Mouse (Mus musculus): ENCODE results near the gene Pcyt1a.
"Not testable (repeated sequence)": the region's sequence is repeated elsewhere in the genome, so short reads cannot be mapped to it uniquely, and the experiment has no call there.

Pcyt1a gene

GRCm38 (mm10) chr16:32434066-32434465 lies 3.3 kb downstream of the Pcyt1a start:
- no peak for DNase-seq (ENCODE audit: inconsistent ontology term)

DNA sequence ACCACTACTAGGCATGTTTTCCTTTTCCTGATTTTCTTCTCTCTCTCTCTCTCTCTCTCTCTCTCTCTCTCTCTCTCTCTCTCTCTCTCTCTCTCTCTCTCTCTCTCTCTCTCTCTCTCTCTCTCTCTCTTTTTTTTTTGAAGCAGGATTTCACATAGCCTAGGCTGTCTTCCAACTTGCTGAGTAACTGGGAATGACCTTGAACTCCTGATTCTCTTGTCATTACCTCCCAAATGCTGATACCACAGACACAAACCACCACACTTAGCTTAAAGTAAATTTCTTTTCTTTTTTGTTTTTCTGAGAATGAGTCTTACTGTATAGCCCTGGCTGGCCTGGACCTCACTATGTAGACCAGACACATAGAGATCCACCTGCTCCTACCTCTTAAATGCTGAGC lies 4.0 kb downstream of the Pcyt1a start:
- DNase-seq (ENCODE audit: inconsistent ontology term) = no peak

DNA sequence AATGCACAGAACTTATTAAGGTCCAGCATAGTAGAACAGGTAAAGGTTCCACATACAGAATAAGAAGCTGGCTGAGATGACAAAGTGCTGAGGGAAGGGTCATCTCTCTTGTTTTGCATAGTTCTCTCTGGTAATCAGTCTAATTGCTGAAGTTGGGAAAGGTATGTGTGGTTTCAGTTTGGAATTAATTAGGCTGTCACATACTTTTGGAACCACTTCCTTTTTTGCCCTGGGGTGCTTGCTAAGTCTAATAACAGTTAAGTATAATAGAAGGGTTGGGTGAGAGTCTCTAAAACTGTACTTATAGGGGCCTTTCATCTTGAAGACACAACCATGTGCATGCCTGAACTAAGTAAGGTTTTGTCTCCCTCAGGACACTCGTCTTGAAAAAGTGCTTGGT lies 5.9 kb downstream of the Pcyt1a start:
- peak; percentile 12 for DNase-seq (ENCODE audit: inconsistent ontology term)

DNA sequence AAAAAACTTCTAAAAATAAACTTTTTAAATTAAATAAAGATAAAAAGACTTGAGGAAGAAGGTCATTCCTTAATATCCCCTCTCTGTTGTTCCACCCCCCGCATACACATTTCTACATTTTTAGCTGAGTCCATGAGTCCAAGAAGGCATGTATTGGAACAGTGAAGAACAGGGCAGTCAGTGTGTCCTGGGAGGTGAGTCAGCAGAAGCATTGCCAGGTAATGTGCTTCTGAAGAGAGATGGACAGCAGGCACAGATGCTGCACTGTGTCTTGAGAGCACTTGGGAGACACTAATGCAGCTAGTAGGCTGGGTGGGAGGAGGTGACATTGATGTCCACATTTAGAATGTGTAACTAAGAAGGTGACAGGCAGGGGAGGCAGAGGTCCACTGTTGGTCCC lies 6.5 kb downstream of the Pcyt1a start:
- no peak for DNase-seq (ENCODE audit: inconsistent ontology term)

- DNase-seq (ENCODE audit: inconsistent ontology term) = no peak
Measured at GRCm38 (mm10) chr16:32441432-32441831, 10.7 kb downstream of the Pcyt1a start.

DNA sequence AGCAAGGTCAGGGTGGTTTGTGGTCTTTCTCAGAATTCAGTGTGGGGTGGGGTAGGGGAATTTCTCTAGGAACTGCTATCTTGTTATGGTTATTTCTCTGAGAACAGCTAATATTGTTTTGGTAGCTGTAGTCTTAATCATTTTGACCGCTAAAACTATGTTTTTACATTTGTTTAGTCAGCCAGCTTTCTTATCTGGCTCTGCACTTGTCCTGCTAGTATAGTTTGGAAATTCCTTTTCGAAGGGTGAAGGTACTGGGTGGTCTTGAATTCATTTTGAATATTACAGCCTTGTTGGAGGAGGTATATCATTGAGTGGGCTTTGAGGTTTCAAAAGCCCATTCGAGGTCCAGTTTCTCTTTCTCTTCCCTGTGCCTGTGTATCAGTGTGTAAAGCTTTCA lies 13.9 kb downstream of the Pcyt1a start:
- not testable (repeated sequence) for DNase-seq (ENCODE audit: inconsistent ontology term)

DNA sequence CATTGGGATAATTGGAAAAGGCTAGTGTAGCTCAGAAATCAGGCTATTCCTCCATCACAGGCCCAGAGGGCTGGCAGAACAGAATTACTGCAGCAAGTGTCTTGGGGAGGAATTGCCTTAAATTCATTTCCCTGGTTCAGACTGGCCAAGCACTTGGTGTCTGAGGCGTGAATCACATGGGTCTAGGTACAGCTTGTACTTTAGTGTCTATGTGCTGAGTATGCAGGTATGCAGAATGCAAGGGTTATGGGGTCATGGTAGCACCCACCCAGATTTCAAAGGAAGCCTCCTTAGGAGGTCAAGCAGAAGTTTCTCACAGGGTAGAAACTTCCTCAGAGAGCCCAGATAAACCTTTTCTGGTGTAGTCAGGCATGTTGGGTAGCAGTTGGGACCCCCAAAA lies 14.8 kb downstream of the Pcyt1a start:
- no peak for DNase-seq (ENCODE audit: inconsistent ontology term)

GRCm38 (mm10) chr16:32446563-32447138 lies 15.9 kb downstream of the Pcyt1a start:
- DNase-seq (ENCODE audit: inconsistent ontology term) = no peak

DNA sequence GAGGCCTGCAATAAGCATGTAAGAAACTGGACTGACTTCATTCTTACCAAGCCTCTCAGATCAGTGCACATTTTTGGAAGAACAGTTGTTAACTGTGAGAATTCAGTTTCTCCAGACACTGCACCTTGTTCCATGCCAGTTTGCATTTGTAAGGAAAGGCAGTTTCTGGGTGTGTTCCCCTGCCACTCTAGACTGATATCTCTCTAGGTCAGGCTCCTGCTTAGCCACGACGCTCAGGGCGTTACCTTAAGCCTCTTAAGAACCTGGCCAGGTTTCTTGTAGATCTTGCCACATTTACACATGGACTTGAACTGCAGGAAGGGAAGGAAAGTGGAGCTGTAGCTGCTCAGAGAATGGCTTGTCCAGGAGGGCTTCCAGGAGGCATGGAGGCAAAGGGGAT lies 18.9 kb downstream of the Pcyt1a start:
- no peak for DNase-seq (ENCODE audit: inconsistent ontology term)

DNA sequence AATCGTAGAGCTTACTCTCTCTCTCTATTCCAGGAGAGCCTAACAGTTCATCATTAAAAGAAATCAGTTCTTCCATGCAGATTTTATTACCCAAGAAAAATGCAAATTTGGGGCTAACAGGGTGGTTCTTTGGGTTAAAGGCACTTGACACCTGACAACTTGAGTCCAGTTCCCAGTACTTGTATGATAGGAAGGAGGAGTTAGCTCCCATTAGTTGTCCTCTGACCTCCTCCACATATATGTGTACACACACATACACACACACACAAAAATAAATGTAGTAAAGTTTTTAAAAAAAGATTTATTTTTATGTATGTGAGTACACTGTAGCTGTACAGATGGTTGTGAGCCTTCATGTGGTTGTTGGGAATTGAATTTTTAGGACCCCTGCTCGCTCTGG lies 19.4 kb downstream of the Pcyt1a start:
- no peak for DNase-seq (ENCODE audit: inconsistent ontology term)

GRCm38 (mm10) chr16:32453102-32453501 lies 22.4 kb downstream of the Pcyt1a start:
- DNase-seq (ENCODE audit: inconsistent ontology term) = no peak

DNA sequence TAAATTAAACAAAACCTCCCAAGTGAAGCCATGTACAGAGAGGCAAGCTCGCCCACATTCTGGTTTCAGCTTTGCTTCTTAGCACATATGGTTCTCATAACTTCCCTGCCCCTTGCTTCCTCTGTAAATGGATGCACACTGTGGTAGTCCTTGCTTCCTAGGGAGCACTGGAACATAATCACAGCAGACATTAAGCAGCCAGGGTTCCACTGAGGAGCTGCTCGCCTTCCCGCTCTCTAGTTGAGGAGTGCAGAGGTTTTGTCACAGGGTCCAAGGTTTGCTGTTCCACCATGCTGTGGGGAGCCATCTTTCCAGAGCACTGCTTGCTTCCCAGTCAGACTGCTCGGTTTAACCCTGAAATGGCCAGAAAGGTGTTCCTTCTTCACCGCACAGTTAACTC lies 23.9 kb downstream of the Pcyt1a start:
- no peak for DNase-seq (ENCODE audit: inconsistent ontology term)

DNA sequence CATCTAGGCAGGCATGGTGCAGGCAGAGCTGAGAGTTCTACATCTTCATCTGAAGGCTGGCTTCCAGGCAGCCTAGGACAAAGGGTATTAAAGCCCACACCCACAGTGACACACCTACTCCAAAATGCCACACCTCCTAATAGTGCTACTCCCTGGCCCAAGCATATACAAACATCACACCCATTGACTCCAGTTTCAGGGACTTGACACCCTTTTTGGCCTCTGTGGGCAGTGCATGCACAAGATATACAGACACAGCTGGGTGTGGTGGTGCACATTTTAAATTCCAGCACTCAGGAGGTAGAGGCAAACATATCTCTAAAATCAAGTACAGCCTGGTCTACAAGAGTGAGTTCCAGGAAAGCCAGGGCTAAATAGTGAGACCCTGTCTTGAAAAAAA lies 25.4 kb downstream of the Pcyt1a start:
- DNase-seq (ENCODE audit: inconsistent ontology term) = no peak

- DNase-seq (ENCODE audit: inconsistent ontology term) = no peak
Measured at GRCm38 (mm10) chr16:32456761-32457160, 26.0 kb downstream of the Pcyt1a start.

DNA sequence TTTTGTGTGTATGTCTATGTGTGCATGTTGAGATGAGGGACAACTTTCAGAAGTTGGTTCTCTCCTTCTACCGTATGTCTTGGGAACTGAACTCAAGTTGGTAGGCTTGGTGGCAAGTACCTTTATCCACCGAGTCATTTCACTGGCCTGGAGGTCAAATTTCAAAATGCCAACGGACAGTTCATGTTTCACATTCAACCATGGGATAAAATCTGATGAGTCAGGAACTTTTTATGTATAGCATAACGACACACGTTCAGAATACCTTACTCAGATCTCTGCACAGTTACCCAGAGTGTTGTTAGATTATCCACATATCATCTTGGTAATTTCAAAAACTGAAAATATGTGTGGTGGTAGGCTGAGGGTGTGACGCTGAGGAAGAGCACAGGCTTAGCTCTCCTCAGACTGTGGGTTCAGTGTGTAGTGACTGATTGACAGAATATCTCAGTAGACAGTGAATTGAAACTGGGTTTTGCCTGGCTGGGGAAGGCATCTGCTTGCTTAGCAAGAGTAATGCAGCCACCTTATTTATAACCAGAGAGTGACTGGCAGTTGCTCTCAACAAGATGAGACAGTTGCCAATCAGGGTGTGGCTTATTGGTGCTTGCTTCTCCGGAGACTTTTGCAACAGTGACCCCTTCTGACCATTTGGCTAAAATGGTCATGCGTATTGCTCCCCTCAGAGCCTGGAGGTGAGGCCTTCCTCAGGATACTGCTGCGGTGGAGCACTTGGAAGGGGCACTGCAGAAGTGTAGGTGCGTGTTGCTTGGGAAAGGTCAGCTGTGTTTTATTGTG lies 27.1 kb downstream of the Pcyt1a start:
- peak; percentile 34 for DNase-seq (ENCODE audit: inconsistent ontology term)

DNA sequence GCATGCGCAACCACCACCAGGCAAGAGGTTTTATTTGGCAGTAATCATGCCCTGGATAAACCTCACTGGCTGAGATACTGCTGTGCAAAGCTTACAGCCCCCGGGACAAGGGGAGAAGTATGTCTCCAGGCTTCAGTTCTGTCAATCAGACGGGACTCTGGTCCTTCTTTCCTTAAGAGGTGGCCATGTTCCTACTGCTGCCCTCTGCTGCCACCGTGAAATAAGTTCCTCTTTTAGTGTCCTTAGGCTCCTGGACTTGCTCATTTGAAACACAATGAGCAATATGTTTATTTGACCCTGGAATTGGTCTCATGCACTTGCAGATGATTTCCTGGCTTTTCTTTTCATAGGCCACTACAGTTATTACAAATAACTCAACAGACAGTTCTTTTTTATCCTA lies 29.8 kb downstream of the Pcyt1a start:
- DNase-seq (ENCODE audit: inconsistent ontology term) = no peak

DNA sequence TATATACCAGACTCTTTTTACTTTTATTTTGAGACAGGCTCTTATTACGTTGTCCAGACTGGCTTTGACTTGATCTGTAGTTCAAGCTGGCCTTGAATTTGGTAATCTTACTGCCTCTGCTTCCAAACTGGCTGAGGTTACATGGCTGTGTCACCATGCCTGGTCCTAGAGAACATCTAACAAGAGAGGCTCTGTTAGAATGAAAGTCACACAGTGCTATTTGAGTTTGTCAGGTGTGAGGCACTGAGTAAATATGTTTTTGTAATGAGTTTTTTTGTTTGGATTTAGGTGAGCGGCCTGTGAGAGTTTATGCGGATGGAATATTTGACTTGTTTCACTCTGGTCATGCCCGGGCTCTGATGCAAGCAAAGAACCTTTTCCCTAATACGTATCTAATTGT lies 31.0 kb downstream of the Pcyt1a start:
- DNase-seq (ENCODE audit: inconsistent ontology term) = no peak

- no peak for DNase-seq (ENCODE audit: inconsistent ontology term)
Measured at GRCm38 (mm10) chr16:32462950-32463349, 32.2 kb downstream of the Pcyt1a start.

GRCm38 (mm10) chr16:32463426-32463825 lies 32.7 kb downstream of the Pcyt1a start:
- DNase-seq (ENCODE audit: inconsistent ontology term) = no peak

DNA sequence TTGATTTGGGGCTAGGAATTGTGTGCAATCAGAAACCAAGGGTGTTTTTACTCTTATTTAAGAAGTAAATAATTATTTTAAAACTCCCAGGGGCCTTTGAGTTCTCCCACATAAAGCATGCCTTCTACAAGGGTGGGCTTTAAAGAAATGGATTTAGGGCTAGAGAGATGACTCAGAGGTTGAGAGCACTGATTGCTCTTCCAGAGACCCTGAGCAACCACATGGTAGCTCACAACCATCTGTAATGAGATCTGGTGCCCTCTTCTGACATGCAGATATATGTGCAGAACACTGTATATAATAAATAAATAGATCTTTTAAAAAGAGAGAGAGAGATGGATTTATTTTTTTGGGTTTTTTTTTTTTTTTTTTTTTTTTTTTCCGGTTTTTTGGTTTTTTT lies 34.2 kb downstream of the Pcyt1a start:
- DNase-seq (ENCODE audit: inconsistent ontology term) = no peak

GRCm38 (mm10) chr16:32468488-32468887 lies 37.8 kb downstream of the Pcyt1a start:
- DNase-seq (ENCODE audit: inconsistent ontology term) = no peak

DNA sequence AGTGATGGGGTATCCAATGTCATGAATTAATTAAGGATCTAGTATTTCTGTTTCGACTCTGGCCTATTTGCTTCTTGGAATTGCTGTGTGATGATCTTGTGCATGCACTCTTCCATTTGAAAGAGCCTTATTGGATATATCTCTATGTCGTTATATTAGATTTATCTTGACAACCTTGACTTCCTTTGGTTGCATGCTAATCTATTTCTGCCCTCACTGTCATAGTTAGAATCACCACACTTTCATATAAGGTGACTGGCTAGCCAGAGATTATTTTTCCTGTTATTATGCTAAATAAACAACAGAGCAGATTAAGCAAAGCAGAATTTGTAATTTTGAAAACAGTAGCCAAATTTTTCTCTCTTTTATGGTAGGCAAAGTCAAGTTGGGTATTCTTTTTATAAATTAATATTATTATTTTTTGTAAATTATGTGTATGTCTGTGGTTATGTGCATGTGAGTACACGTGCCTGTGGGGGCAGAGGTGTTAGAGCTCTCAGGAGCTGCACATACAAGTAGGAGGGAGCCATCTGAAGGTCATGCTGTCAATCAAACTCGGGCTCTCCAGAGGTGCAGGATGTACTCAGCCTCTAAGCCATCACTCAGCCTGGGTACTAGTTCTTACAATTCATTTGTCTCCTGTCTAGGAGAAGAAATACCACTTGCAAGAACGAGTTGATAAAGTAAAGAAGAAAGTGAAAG lies 38.8 kb downstream of the Pcyt1a start:
- DNase-seq (ENCODE audit: inconsistent ontology term) = no peak
